Mouse (Mus musculus) regulatory T cell (primary cell): ENCODE data around the gene Traf2.

Experiments
- in situ Hi-C: fragments of 300-600 bp; cut with MboI, MseI; formaldehyde crosslinking; loops from one replicate; pipeline ENCODE4 v1.15.1; 2025; ENCODE audit warnings: high pct_unique_total_duplicates

Gene Traf2

GRCm38 (mm10) chr2:25546811-25547491 is at the start of gene Traf2:
Gene Traf2, minus strand, starts transcription at chr2:25546940.
- in situ Hi-C loops, result no loop called here

- in situ Hi-C loops, result loop anchor here (10.0 kb wide), 1 partner anchor 1863 kb away; no protein-coding TSS in a partner anchor
Observed at GRCm38 (mm10) chr2:25591863-25592262, 45.1 kb upstream of the Traf2 start.

- in situ Hi-C loops, result no loop called here
Observed at GRCm38 (mm10) chr2:25588227-25588907, 41.6 kb upstream of the Traf2 start.

GRCm38 (mm10) chr2:25587290-25587689 is 40.5 kb upstream of the Traf2 start:
- in situ Hi-C loops, result no loop called here

- in situ Hi-C loops, result no loop called here
Observed at GRCm38 (mm10) chr2:25585601-25586000, 38.9 kb upstream of the Traf2 start.

GRCm38 (mm10) chr2:25584856-25585255 is 38.1 kb upstream of the Traf2 start:
- in situ Hi-C loops, result no loop called here

GRCm38 (mm10) chr2:25584152-25584551 is 37.4 kb upstream of the Traf2 start:
- in situ Hi-C loops, result no loop called here

- in situ Hi-C loops, result no loop called here
Observed at GRCm38 (mm10) chr2:25583571-25583970, 36.8 kb upstream of the Traf2 start.

GRCm38 (mm10) chr2:25583120-25583481 is 36.4 kb upstream of the Traf2 start:
- in situ Hi-C loops, result no loop called here

GRCm38 (mm10) chr2:25582466-25583119 is 35.9 kb upstream of the Traf2 start:
- in situ Hi-C loops, result no loop called here

- in situ Hi-C loops, result no loop called here
Observed at GRCm38 (mm10) chr2:25581901-25582301, 35.2 kb upstream of the Traf2 start.

- in situ Hi-C loops, result no loop called here
Observed at GRCm38 (mm10) chr2:25581294-25581864, 34.6 kb upstream of the Traf2 start, which contains the start of gene Ajm1. Gene Ajm1, minus strand, starts transcription at chr2:25581757.

GRCm38 (mm10) chr2:25580621-25581101 is 33.9 kb upstream of the Traf2 start:
- in situ Hi-C loops, result no loop called here

GRCm38 (mm10) chr2:25579737-25580460 is 33.2 kb upstream of the Traf2 start:
- in situ Hi-C loops, result no loop called here

- in situ Hi-C loops, result no loop called here
Observed at GRCm38 (mm10) chr2:25578796-25579736, 32.3 kb upstream of the Traf2 start.

GRCm38 (mm10) chr2:25577951-25578795 is 31.4 kb upstream of the Traf2 start:
- in situ Hi-C loops, result no loop called here

GRCm38 (mm10) chr2:25576965-25577891 is 30.5 kb upstream of the Traf2 start:
- in situ Hi-C loops, result no loop called here
